Mouse (Mus musculus) embryonic facial prominence, embryonic 14.5 days (tissue): ENCODE data around the gene Zbtb7a. TPM values are rescaled to one million over a fixed set of nuclear protein-coding genes. Genes with fewer than 3 reads are reported as not detected.
A peak's percentile ranks its signal among the peaks of the same experiment; 100 is the strongest.
"Not testable (repeated sequence)": the region's sequence is repeated elsewhere in the genome, so short reads cannot be mapped to it uniquely, and the experiment has no call there.

Experiments used
- ATAC-seq: fragments of 200-750 bp; cut with Nextera tagmentation; 2 replicates; pipeline ENCODE4 v1.8.0; 2017; ENCODE audit warnings: low read depth, moderate number of reproducible peaks, moderate TSS enrichment
- DNase-seq: peaks from one replicate; pipeline ENCODE4 v3.0.0-alpha.2; 2015; ENCODE audit warnings: low spot score
- H3K27ac ChIP-seq: fragments of 300-500 bp; sonication (generic); replicated peaks from 2 replicates; pipeline ENCODE4 v1.5.1; 2014; ENCODE audit warnings: low read depth, mild to moderate bottlenecking, low read length, moderate library complexity
- H3K27me3 ChIP-seq: fragments of 300-500 bp; sonication (generic); replicated peaks from 2 replicates; pipeline ENCODE4 v1.6.1; 2014; ENCODE audit warnings: low read length; ENCODE audit not compliant: control insufficient read depth, insufficient read depth
- H3K36me3 ChIP-seq: fragments of 300-500 bp; sonication (generic); 2 replicates; pipeline ENCODE4 v1.6.1; 2014; ENCODE audit warnings: low read length, mixed read lengths; ENCODE audit not compliant: control insufficient read depth, insufficient read depth
- H3K4me1 ChIP-seq: fragments of 300-500 bp; sonication (generic); 2 replicates; pipeline ENCODE4 v1.6.1; 2014; ENCODE audit warnings: antibody characterized with exemption, low read length; ENCODE audit not compliant: control insufficient read depth, insufficient read depth
- H3K4me2 ChIP-seq: fragments of 300-500 bp; sonication (generic); 2 replicates; pipeline ENCODE4 v1.6.1; 2014; ENCODE audit warnings: low read depth, mild to moderate bottlenecking, low read length, moderate library complexity, mixed read lengths
- H3K4me3 ChIP-seq: fragments of 300-500 bp; sonication (generic); 2 replicates; pipeline ENCODE4 v1.5.1; 2014; ENCODE audit warnings: low read depth, mild to moderate bottlenecking, low read length
- H3K9ac ChIP-seq: fragments of 300-500 bp; sonication (generic); 2 replicates; pipeline ENCODE4 v1.6.1; 2014; ENCODE audit warnings: low read depth, mild to moderate bottlenecking, low read length, moderate library complexity, mixed read lengths
- H3K9me3 ChIP-seq: fragments of 300-500 bp; sonication (generic); 2 replicates; pipeline ENCODE4 v1.6.1; 2016; ENCODE audit warnings: low read length; ENCODE audit not compliant: control insufficient read depth
- WGBS: fragments of 180-500 bp; shearing (Covaris S2); extraction: QIAGEN DNeasy Blood & Tissue Kit; methylation state at CpG from one replicate; pipeline ENCODE4 v1.1.7; 2014; 5-methylcytosine and 5-hydroxymethylcytosine counted together
- polyA plus RNA-seq: library from polyadenylated mRNA; unstranded; fragments of >200 nt; fragmentation: Nextera tagmentation; extraction: Ambion mirVana; gene quantifications from 2 replicates; pipeline ENCODE4 v1.2.1, GENCODE M21; 2014

Gene Zbtb7a
- polyA plus RNA-seq, 1 experiment from 2014 or later, result 25.9 TPM

GRCm38 (mm10) chr10:81169411-81169900, 34.4 kb downstream of the Zbtb7a start:
- H3K27me3 ChIP-seq, H3K36me3 ChIP-seq, H3K4me3 ChIP-seq, H3K9ac ChIP-seq, H3K9me3 ChIP-seq, DNase-seq: not testable (repeated sequence)
- H3K27ac ChIP-seq, result peak overlapping the region; percentile 65
- H3K4me1 ChIP-seq, result peaks cover 24% of the 10 kb centered on the region
- H3K4me2 ChIP-seq, result peak overlapping the region; percentile 36
- peak; percentile 19 for ATAC-seq
- WGBS, result 34% methylated on average over 6 of the region's 14 CpGs

DNA sequence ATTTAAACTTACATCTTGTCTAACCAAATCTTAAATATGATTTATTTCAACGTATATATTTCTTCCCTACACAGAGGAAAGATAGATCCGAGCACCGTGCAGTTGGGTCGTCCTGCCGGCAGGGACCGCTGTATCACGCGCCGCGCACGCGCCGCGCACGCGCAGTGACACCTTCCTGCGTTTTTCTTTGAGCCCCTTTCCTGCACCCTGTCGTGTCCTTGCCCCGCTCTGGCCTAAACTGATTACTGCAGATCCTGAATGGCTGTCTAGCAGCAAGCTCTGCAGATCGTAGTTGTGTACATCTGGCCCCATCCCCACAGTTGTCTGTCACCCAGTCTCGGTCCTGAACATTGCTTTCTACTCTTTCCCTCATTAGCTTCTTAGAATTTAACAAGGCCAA, 38.1 kb downstream of the Zbtb7a start:
- no peak overlapping the region for H3K4me3 ChIP-seq
- H3K4me2 ChIP-seq, result peak overlapping the region; percentile 49
- H3K27me3 ChIP-seq, result no peaks in the 10 kb centered on the region
- H3K4me1 ChIP-seq, result peaks cover 20% of the 10 kb centered on the region
- WGBS, result 8% methylated on average over 21 of the region's 21 CpGs
- ATAC-seq, result peak; percentile 20; the same call in 1 of the 2 replicates
- peak; percentile 83 for DNase-seq
- peaks cover 11% of the 10 kb centered on the region for H3K36me3 ChIP-seq
- peak overlapping the region; percentile 88 for H3K27ac ChIP-seq
- H3K9ac ChIP-seq, result peak overlapping the region; percentile 60
- H3K9me3 ChIP-seq, result no peaks in the 10 kb centered on the region

GRCm38 (mm10) chr10:81174617-81175344, 39.8 kb downstream of the Zbtb7a start:
- no peaks in the 10 kb centered on the region for H3K9me3 ChIP-seq
- H3K36me3 ChIP-seq, result peaks cover 28% of the 10 kb centered on the region
- peaks cover 15% of the 10 kb centered on the region for H3K4me1 ChIP-seq
- H3K4me3 ChIP-seq, result peak overlapping the region; percentile 37
- peak overlapping the region; percentile 56 for H3K9ac ChIP-seq
- peak overlapping the region; percentile 88 for H3K27ac ChIP-seq
- H3K27me3 ChIP-seq, result no peaks in the 10 kb centered on the region
- peak; percentile 91 for DNase-seq
- ATAC-seq, result peak; percentile 73
- H3K4me2 ChIP-seq, result peak overlapping the region; percentile 72
- WGBS, result 2% methylated on average over 29 of the region's 29 CpGs

DNA sequence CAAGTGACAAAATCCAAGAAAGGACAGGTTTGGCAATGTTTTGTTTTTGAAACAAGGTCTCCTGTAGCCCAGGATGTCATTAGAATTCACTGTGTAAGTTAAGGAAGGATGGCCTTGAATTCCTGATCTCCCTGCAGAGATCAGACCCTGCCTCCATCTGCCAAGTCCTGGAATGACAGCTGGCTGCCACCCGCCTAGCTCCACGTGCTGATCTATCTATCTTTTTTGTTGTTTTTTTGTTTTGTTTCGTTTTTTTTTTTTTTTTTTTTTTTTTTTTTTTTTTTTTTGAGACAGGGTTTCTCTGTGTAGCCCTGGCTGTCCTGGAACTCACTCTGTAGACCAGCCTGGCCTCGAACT, 40.3 kb downstream of the Zbtb7a start:
- ATAC-seq, H3K9me3 ChIP-seq, H3K27me3 ChIP-seq: not testable (repeated sequence)
- H3K9ac ChIP-seq, result peak overlapping the region; percentile 56; the same call in 1 of the 2 replicates
- H3K4me3 ChIP-seq, result peak overlapping the region; percentile 94
- 7% methylated on average over 4 of the region's 4 CpGs for WGBS
- H3K27ac ChIP-seq, result peak overlapping the region; percentile 88
- H3K4me1 ChIP-seq, result peaks cover 15% of the 10 kb centered on the region
- peak overlapping the region; percentile 72 for H3K4me2 ChIP-seq
- H3K36me3 ChIP-seq, result peaks cover 33% of the 10 kb centered on the region
- peak; percentile 55 for DNase-seq

DNA sequence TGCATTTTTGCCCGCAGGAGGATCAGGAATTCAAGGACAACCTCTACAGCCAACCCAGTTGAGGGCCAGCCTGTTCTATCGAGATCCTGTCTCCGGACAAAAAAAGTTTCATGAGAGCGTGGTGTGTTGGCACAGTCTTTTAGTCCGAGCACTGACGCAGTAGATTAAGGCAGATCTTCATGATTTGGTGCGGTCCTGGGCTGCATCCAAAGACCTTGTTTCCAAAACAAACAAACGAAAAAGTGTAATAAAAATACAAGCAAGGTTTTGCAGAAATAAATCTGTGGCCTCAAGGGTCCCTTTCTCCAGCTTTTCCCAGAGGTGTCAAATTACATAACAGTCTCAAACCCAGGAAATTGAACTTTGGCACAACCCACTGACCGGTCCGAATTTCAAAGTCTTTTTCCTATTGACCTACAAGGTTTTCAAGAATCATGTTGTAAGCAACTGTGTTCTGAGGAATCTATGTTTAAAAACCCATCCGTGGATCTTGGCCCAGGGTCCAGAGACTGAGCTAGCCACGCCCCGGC, 41.0 kb downstream of the Zbtb7a start:
- no peaks in the 10 kb centered on the region for H3K27me3 ChIP-seq
- peak overlapping the region; percentile 72 for H3K4me2 ChIP-seq
- ATAC-seq (peak; percentile 16), DNase-seq (no peak)
- peak overlapping the region; percentile 94 for H3K4me3 ChIP-seq
- H3K27ac ChIP-seq, result peak overlapping the region; percentile 88
- no peaks in the 10 kb centered on the region for H3K9me3 ChIP-seq
- 4% methylated on average over 13 of the region's 13 CpGs for WGBS
- H3K36me3 ChIP-seq, result peaks cover 40% of the 10 kb centered on the region
- peaks cover 15% of the 10 kb centered on the region for H3K4me1 ChIP-seq
- H3K9ac ChIP-seq, result peak overlapping the region; percentile 53

DNA sequence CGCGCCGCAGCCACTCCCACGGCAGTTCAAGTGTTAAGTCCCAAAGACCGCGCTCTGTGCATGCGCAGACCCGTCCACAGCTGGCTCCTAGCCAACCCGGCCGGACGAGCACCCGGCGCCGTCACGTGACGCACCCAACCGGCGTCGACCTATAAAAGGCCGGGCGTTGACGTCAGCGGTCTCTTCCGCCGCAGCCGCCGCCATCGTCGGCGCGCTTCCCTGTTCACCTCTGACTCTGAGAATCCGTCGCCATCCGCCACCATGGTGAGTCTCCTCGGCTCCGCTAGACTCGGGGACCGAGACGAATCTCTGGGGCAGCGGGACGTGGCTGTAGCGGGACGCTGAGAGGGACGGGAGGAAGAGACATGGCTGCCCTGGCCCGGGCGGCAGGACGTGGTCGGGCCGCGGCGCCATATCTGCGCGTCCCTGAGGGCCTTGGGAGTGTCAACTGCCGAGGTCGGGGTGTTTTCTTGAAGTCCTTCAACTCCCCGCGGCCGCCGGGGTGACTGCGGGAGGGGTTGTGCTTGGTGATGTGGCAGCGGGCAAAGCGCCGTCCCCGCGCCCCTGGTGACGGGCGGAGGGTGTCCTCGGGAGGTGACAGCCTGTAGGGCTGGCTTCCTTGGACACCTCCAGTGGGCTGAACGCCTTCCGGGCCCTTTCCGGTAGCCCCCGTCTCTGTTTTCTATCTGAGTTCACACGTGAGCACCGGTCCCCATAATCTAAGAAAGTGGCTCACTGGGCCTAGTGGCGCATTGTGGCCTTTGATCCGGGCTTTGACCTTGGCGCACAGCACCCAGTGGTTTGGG, 41.6 kb downstream of the Zbtb7a start, which contains the start of gene Eef2:
Gene Eef2 (plus strand): TSS at position 166 of the 806 bp plus-strand sequence.
- H3K9ac ChIP-seq, result peak within 1 kb of the TSS; percentile 98
- no peaks in the 10 kb centered on the region for H3K27me3 ChIP-seq
- DNase-seq (peak; percentile 99), ATAC-seq (peak; percentile 79)
- WGBS, result 0% methylated on average over 60 of the region's 77 CpGs
- peaks cover 15% of the 10 kb centered on the region for H3K4me1 ChIP-seq
- peak within 1 kb of the TSS; percentile 88 for H3K27ac ChIP-seq
- peaks cover 46% of the 10 kb centered on the region for H3K36me3 ChIP-seq
- peak within 1 kb of the TSS; percentile 98 for H3K4me2 ChIP-seq
- H3K4me3 ChIP-seq, result peak within 1 kb of the TSS; percentile 94
- H3K9me3 ChIP-seq, result no peaks in the 10 kb centered on the region

- Histone ChIP-seq H3K27me3 (no peaks in the 10 kb centered on the region), H3K4me3 (peak overlapping the region; percentile 94), H3K9ac (peak overlapping the region; percentile 98), H3K27ac (peak overlapping the region; percentile 88), H3K4me1 (peaks cover 15% of the 10 kb centered on the region), H3K36me3 (peaks cover 55% of the 10 kb centered on the region), H3K4me2 (peak overlapping the region; percentile 98), H3K9me3 (no peaks in the 10 kb centered on the region)
- DNase-seq (no peak), ATAC-seq (no peak)
- WGBS, result 10% methylated on average over 16 of the region's 16 CpGs
Observed at GRCm38 (mm10) chr10:81177491-81177925, 42.5 kb downstream of the Zbtb7a start.

- no peak for DNase-seq
- H3K27ac ChIP-seq, result peak overlapping the region; percentile 88
- peaks cover 55% of the 10 kb centered on the region for H3K36me3 ChIP-seq
- no peaks in the 10 kb centered on the region for H3K27me3 ChIP-seq
- peak overlapping the region; percentile 94 for H3K4me3 ChIP-seq
- peak overlapping the region; percentile 98 for H3K9ac ChIP-seq
- H3K4me2 ChIP-seq, result peak overlapping the region; percentile 98
- ATAC-seq, result no peak
- WGBS, result 61% methylated on average over 14 of the region's 14 CpGs
- no peaks in the 10 kb centered on the region for H3K9me3 ChIP-seq
- H3K4me1 ChIP-seq, result peaks cover 12% of the 10 kb centered on the region
Observed at GRCm38 (mm10) chr10:81177958-81178712, 43.1 kb downstream of the Zbtb7a start.
